Mouse (Mus musculus) 416B (cell line): ENCODE measurements at regions not wholly inside any gene's neighbourhood (a gene's known extent, or its start where the extent isn't known, plus 50 kb on each side); places are given as distances from the start of the nearest gene placed in this dataset.
"Not testable (repeated sequence)": the region's sequence is repeated elsewhere in the genome, so short reads cannot be mapped to it uniquely, and the experiment has no call there.

ENCODE experiments used
- DNase-seq: peaks from one replicate; pipeline ENCODE4 v3.0.0; 2011; ENCODE audit warnings: low read depth

DNA sequence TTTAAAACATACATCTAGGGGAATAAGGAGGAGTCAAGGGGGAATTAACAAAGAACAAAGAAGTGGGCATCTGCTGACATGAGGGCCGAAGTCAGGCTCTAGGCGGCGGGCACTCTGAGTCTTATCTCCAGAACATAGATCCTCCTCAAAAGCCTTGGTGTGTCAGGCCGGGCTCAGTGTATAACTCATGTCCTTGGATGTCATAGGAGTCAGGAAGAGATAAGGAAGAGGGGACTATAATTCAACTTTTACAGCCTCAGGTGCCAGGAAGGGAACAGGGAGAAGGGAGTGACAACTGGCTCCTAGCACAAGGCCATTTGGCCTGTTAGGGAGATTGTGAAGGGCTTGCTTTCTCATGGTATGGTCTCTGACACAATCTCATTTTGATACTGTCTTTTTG, 185.9 kb upstream of the Ube2e2 start:
- DNase-seq: not testable (repeated sequence)

DNA sequence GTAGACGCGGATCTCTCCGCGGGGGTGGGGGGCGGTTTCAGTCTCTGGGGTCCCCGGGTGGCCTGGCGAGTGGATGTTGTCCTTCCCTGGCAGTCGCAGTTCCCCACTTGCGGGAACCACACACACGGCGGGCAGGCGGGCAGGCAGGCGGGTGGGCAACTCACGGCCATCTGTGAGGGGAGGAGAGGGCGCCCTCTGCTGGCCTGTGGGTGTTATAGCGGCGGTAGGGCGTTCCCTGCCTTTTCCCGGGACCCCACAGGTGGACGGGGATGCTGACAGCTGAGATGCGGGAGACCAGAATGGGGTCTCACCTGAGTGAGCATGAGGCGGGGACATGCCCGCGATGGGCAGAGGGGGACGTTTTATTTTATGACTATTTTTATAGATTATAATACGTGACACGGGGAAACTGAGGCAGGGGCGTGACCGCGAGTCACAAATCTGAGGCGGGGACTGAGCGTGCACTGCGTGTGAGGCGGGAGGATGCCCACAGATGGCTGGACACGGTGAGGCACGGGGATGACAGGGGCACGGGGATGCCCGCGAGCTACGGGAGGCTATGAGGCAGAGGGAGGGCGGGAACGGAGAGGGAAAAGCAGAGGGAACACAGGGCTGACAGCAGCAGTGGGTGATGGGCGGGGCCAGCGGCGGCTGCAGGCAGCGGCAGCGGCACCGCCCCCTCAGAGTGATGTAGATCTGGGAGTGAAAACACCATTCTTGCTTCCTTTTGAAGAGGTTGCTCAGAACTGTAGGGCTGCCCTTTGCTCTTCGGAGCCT, 148.1 kb upstream of the Ube2e2 start:
- no peak for DNase-seq

DNA sequence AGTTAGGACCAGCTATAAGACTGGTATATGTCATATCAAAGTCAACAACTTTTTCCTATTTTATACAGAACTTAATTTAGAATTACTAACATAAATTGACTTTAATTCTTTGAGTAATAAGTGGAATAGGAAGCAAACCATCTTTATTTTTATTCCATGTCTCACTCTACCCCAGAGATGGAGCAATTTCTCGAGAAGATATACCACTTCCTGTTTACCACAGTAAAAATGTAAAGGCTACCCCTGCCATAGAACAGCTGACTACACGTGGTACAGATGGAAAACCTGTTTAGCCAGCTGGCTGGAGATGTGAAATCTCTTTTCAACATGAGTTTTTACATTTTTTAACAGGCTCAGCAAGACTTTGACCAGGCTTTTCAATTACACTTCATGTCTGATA, 126.0 kb upstream of the Ube2e2 start:
- DNase-seq: no peak

DNA sequence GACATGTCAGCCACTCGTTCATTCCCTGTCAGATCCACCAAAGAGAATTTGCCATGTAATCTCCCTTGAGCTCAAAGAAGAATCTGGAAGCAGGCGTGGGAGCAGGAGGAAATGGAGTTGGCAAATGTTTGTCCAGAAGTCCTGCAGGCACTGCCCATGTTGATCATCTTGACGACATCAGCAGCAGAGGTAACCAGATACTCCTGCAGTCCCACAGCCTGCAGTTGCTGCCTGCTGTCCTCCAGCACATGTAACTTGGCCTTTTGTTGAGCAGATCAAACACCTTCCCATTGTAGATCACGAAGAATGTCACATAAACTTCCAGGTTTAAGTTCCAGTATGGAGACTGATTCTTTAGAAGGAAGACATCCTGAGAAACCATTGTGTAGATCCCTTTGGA, 121.3 kb upstream of the Ube2e2 start:
- no peak for DNase-seq

DNA sequence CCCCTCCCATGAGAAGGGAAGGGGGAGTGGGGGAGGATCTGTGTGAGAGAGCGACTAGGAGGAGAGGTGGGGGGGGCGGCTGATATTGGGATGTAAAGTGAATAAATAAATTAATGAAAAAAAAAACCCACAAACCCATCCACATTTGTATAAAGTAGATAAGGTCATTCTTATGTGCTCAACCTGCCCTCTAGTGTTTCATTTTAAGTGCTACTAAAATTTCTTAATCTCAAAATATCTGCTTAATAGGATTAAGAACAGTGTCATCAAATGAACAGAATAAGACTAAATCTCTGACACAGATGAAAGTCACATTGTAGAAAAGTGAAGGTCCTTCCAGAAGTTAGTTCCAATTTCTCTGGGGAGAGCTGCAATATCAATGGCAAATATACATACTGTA, 119.5 kb upstream of the Ube2e2 start:
- DNase-seq: peak; percentile 23

DNA sequence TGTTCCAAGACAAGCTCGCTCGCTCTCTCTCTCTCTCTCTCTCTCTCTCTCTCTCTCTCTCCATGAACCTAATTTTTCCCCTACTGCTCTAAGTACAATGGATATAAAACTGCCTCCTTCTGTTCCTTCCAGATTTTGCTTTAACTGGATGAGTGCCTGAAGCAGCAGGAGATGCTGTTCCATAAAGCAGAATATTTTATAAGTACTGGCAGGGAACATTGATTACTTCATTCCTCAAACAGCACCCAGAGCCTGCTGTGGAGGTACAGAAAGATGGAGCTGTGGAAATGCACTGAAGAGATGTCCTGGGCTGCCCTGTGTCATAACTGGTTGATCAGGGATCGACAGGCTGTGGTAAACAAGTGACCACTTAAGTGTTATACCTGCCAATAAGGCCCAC, 89.8 kb upstream of the Ube2e2 start:
- no peak for DNase-seq

DNA sequence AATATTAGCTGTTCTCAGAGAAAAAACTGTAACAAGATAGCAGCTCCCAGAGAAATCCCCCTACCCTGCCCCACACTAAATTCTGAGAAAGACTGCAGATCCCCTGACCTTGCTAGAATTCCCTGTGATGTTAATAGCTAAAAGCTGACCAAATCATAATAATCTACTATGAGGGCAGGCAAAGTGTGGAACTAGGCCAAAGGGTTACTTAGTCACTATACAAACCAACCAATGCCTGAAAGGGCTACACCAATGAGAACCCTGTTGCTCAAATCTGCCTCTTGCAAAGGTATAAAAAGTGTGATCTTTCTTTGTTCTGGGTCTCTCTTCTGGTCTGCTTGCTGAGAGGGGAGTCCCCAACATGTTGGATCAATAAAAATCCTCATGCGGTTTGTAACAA, 69.8 kb upstream of the Ube2e2 start:
- DNase-seq: no peak

DNA sequence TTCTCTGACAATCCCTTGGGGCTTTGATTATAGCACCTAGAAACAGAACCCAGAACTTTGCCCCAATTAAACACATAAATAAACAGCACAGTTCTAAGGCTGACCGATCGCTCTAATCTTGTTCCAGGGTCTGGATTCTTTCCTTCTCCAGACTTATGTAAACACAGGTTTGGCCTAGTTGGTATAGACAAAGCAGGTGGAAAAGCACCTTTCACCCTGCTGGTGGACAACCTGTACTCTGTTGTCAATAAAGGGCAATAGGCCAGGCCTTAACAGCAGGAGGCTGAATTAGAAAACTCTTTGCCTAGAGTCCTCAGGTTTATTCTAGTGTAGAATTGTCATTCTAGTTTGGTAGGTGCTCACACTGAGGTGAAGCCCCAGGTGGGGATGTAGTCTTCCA, 69.2 kb upstream of the Ube2e2 start:
- no peak for DNase-seq
